Mouse (Mus musculus): ENCODE results near the gene Fam90a1a. TPM values are rescaled to one million over a fixed set of nuclear protein-coding genes. Genes with fewer than 3 reads are reported as not detected.
"Not testable (repeated sequence)": the region's sequence is repeated elsewhere in the genome, so short reads cannot be mapped to it uniquely, and the experiment has no call there.

The Fam90a1a gene
- not detected in 2 replicates for polyA plus RNA-seq (2015; fragmentation: Nextera tagmentation; extraction: Ambion mirVana)

- Histone ChIP-seq H3K9me3 (replicated peaks) (no peaks in the 10 kb centered on the region), H3K9ac (no peak within 1 kb of the TSS), H3K36me3 (replicated peaks) (no peaks in the 10 kb centered on the region), H3K4me1 (replicated peaks) (no peaks in the 10 kb centered on the region), H3K4me3 (replicated peaks) (no peak within 1 kb of the TSS), H3K27ac (replicated peaks) (no peak within 1 kb of the TSS), H3K27me3 (no peaks in the 10 kb centered on the region), H3K4me2 (no peak within 1 kb of the TSS)
- ATAC-seq (ENCODE audit: insufficient read depth), result no peak
- 65% methylated on average over 2 of the region's 2 CpGs for WGBS (ENCODE audit: insufficient replicate concordance)
These were observed at the start of gene Fam90a1a for GRCm38 (mm10) chr8:21958414-21958813. Fam90a1a (plus strand) TSS chr8:21958714.

- Histone ChIP-seq H3K4me3 (replicated peaks) (no peak overlapping the region), H3K4me1 (replicated peaks) (no peaks in the 10 kb centered on the region), H3K4me2 (no peak overlapping the region), H3K27ac (replicated peaks) (no peak overlapping the region), H3K9ac (no peak overlapping the region), H3K9me3 (replicated peaks) (no peaks in the 10 kb centered on the region), H3K27me3 (no peaks in the 10 kb centered on the region), H3K36me3 (replicated peaks) (no peaks in the 10 kb centered on the region)
- no peak for ATAC-seq (ENCODE audit: insufficient read depth)
- WGBS (ENCODE audit: insufficient replicate concordance), result 9% methylated on average over 1 of the region's 1 CpGs
These were observed 46.6 kb upstream of the Fam90a1a start for GRCm38 (mm10) chr8:21911931-21912330.

- Histone ChIP-seq H3K9me3 (replicated peaks) (no peaks in the 10 kb centered on the region), H3K27ac (replicated peaks) (no peak overlapping the region), H3K4me2 (no peak overlapping the region), H3K9ac (no peak overlapping the region), H3K36me3 (replicated peaks) (no peaks in the 10 kb centered on the region), H3K4me1 (replicated peaks) (no peaks in the 10 kb centered on the region), H3K27me3 (no peaks in the 10 kb centered on the region), H3K4me3 (replicated peaks) (no peak overlapping the region)
- ATAC-seq (ENCODE audit: insufficient read depth), result no peak
- 28% methylated on average over 2 of the region's 2 CpGs for WGBS (ENCODE audit: insufficient replicate concordance)
These were observed 46.0 kb upstream of the Fam90a1a start for GRCm38 (mm10) chr8:21912554-21912953.

GRCm38 (mm10) chr8:21915625-21916024 is 42.9 kb upstream of the Fam90a1a start:
- no peak for ATAC-seq (ENCODE audit: insufficient read depth)
- no peaks in the 10 kb centered on the region for H3K4me1 ChIP-seq (replicated peaks)
- 62% methylated on average over 3 of the region's 3 CpGs for WGBS (ENCODE audit: insufficient replicate concordance)
- H3K27me3 ChIP-seq, result no peaks in the 10 kb centered on the region
- H3K36me3 ChIP-seq (replicated peaks), result no peaks in the 10 kb centered on the region
- H3K9me3 ChIP-seq (replicated peaks), result no peaks in the 10 kb centered on the region
- H3K27ac ChIP-seq (replicated peaks), result no peak overlapping the region
- H3K4me2 ChIP-seq, result no peak overlapping the region
- H3K4me3 ChIP-seq (replicated peaks), result no peak overlapping the region
- H3K9ac ChIP-seq, result no peak overlapping the region

GRCm38 (mm10) chr8:21930754-21931153 is 27.8 kb upstream of the Fam90a1a start:
- H3K27ac ChIP-seq (replicated peaks); ATAC-seq (ENCODE audit: insufficient read depth); H3K9ac ChIP-seq; H3K36me3 ChIP-seq (replicated peaks); H3K4me3 ChIP-seq (replicated peaks); H3K9me3 ChIP-seq (replicated peaks); H3K27me3 ChIP-seq; H3K4me2 ChIP-seq; H3K4me1 ChIP-seq (replicated peaks): not testable (repeated sequence)
- 58% methylated on average over 3 of the region's 3 CpGs for WGBS (ENCODE audit: insufficient replicate concordance)

- WGBS (ENCODE audit: insufficient replicate concordance), result 62% methylated on average over 6 of the region's 6 CpGs
These were observed 25.9 kb upstream of the Fam90a1a start, which contains the start of gene Defb15 for GRCm38 (mm10) chr8:21932610-21933009. Defb15 (minus strand) TSS chr8:21932710.

GRCm38 (mm10) chr8:21938052-21938451 is 20.5 kb upstream of the Fam90a1a start, which contains the start of gene Defb35:
Defb35 (plus strand) TSS chr8:21938352.
- 56% methylated on average over 4 of the region's 4 CpGs for WGBS (ENCODE audit: insufficient replicate concordance)
- not testable (repeated sequence) for H3K27me3 ChIP-seq; H3K9me3 ChIP-seq (replicated peaks); H3K27ac ChIP-seq (replicated peaks); H3K36me3 ChIP-seq (replicated peaks); H3K4me3 ChIP-seq (replicated peaks); H3K4me2 ChIP-seq; ATAC-seq (ENCODE audit: insufficient read depth); H3K9ac ChIP-seq; H3K4me1 ChIP-seq (replicated peaks)

More at GRCm38 (mm10) chr8:21932610-21933009, 25.9 kb upstream of the Fam90a1a start, which contains the start of gene Defb15:
- Histone ChIP-seq H3K36me3 (replicated peaks) (no peaks in the 10 kb centered on the region), H3K9me3 (replicated peaks) (no peaks in the 10 kb centered on the region), H3K4me3 (replicated peaks) (no peak within 1 kb of the TSS), H3K4me2 (no peak within 1 kb of the TSS), H3K27me3 (no peaks in the 10 kb centered on the region), H3K4me1 (replicated peaks) (no peaks in the 10 kb centered on the region), H3K27ac (replicated peaks) (no peak within 1 kb of the TSS), H3K9ac (no peak within 1 kb of the TSS)
- ATAC-seq (ENCODE audit: insufficient read depth), result no peak

- Histone ChIP-seq H3K4me3 (replicated peaks) (no peak within 1 kb of the TSS), H3K9ac (no peak within 1 kb of the TSS), H3K4me2 (no peak within 1 kb of the TSS), H3K27me3 (no peaks in the 10 kb centered on the region), H3K4me1 (replicated peaks) (no peaks in the 10 kb centered on the region), H3K36me3 (replicated peaks) (no peaks in the 10 kb centered on the region), H3K9me3 (replicated peaks) (no peaks in the 10 kb centered on the region), H3K27ac (replicated peaks) (no peak within 1 kb of the TSS)
- no peak for ATAC-seq (ENCODE audit: insufficient read depth)
- 64% methylated on average over 6 of the region's 6 CpGs for WGBS (ENCODE audit: insufficient replicate concordance)
These were observed 12.1 kb upstream of the Fam90a1a start, which contains the start of gene Defb13 for GRCm38 (mm10) chr8:21946462-21946861. Defb13 (plus strand) TSS chr8:21946762.

- Histone ChIP-seq H3K27ac (replicated peaks) (no peak overlapping the region), H3K4me2 (no peak overlapping the region), H3K36me3 (replicated peaks) (no peaks in the 10 kb centered on the region), H3K27me3 (no peaks in the 10 kb centered on the region), H3K4me1 (replicated peaks) (no peaks in the 10 kb centered on the region), H3K9me3 (replicated peaks) (no peaks in the 10 kb centered on the region), H3K9ac (no peak overlapping the region), H3K4me3 (replicated peaks) (no peak overlapping the region)
- ATAC-seq (ENCODE audit: insufficient read depth), result no peak
- WGBS (ENCODE audit: insufficient replicate concordance), result 60% methylated on average over 9 of the region's 9 CpGs
These were observed 11.1 kb upstream of the Fam90a1a start for GRCm38 (mm10) chr8:21947311-21948017.

- H3K36me3 ChIP-seq (replicated peaks), result no peaks in the 10 kb centered on the region
- no peak overlapping the region for H3K4me2 ChIP-seq
- no peaks in the 10 kb centered on the region for H3K27me3 ChIP-seq
- no peaks in the 10 kb centered on the region for H3K9me3 ChIP-seq (replicated peaks)
- H3K4me1 ChIP-seq (replicated peaks), result no peaks in the 10 kb centered on the region
- no peak overlapping the region for H3K4me3 ChIP-seq (replicated peaks)
- no peak overlapping the region for H3K27ac ChIP-seq (replicated peaks)
- ATAC-seq (ENCODE audit: insufficient read depth), result no peak
- H3K9ac ChIP-seq, result no peak overlapping the region
- WGBS (ENCODE audit: insufficient replicate concordance), result 5% methylated on average over 9 of the region's 9 CpGs
These were observed 3.2 kb upstream of the Fam90a1a start for GRCm38 (mm10) chr8:21955321-21955720.

GRCm38 (mm10) chr8:21956336-21956735 is 2.2 kb upstream of the Fam90a1a start:
- Histone ChIP-seq H3K9ac (no peak overlapping the region), H3K9me3 (replicated peaks) (no peaks in the 10 kb centered on the region), H3K27ac (replicated peaks) (no peak overlapping the region), H3K36me3 (replicated peaks) (no peaks in the 10 kb centered on the region), H3K4me2 (no peak overlapping the region), H3K27me3 (no peaks in the 10 kb centered on the region), H3K4me1 (replicated peaks) (no peaks in the 10 kb centered on the region), H3K4me3 (replicated peaks) (no peak overlapping the region)
- ATAC-seq (ENCODE audit: insufficient read depth), result no peak
- WGBS (ENCODE audit: insufficient replicate concordance), result 53% methylated on average over 3 of the region's 3 CpGs

GRCm38 (mm10) chr8:21966646-21967045 is 8.1 kb downstream of the Fam90a1a start:
- Histone ChIP-seq H3K4me2 (no peak overlapping the region), H3K36me3 (replicated peaks) (no peaks in the 10 kb centered on the region), H3K9me3 (replicated peaks) (no peaks in the 10 kb centered on the region), H3K27me3 (no peaks in the 10 kb centered on the region), H3K4me3 (replicated peaks) (no peak overlapping the region), H3K4me1 (replicated peaks) (no peaks in the 10 kb centered on the region), H3K27ac (replicated peaks) (no peak overlapping the region), H3K9ac (no peak overlapping the region)
- no peak for ATAC-seq (ENCODE audit: insufficient read depth)
- 64% methylated on average over 1 of the region's 1 CpGs for WGBS (ENCODE audit: insufficient replicate concordance)
